Mouse (Mus musculus): ENCODE measurements around the gene Mark2. TPM values are rescaled to one million over a fixed set of nuclear protein-coding genes. Genes with fewer than 3 reads are reported as not detected.
A peak's percentile ranks its signal among the peaks of the same experiment; 100 is the strongest.

Gene Mark2
- polyA plus RNA-seq, 1 experiment: 33.7 TPM

GRCm38 (mm10) chr19:7302493-7302797 lies 39.2 kb downstream of the Mark2 start:
- TF ChIP-seq MYOD1 (IDR thresholded peaks at IDR 0.05; ENCODE audit: control insufficient read depth in 1 of 3, insufficient read length in 2 of 3, low read depth in 2 of 3) (no peak), TCF3 (IDR thresholded peaks at IDR 0.05; ENCODE audit: insufficient read length, low read depth) (no peak)
- no peaks in the 10 kb centered on the region for H3K36me3 ChIP-seq (ENCODE audit: control insufficient read depth, insufficient read depth)
- H3K79me2 ChIP-seq (ENCODE audit: control insufficient read depth, insufficient read depth): peaks cover 56% of the 10 kb centered on the region

GRCm38 (mm10) chr19:7301647-7302492 lies 39.8 kb downstream of the Mark2 start:
- H3K4me3 ChIP-seq: no peak overlapping the region
- TF ChIP-seq USF1 (IDR thresholded peaks at IDR 0.05; ENCODE audit: low read depth): no peak
- no peak for TF ChIP-seq POLR2AphosphoS2 (IDR thresholded peaks at IDR 0.05; ENCODE audit: insufficient read length, low read depth)
- no peak for TF ChIP-seq POLR2A (IDR thresholded peaks at IDR 0.05; ENCODE audit: insufficient read length, low read depth)
- TF ChIP-seq TCF12 (IDR thresholded peaks at IDR 0.05; ENCODE audit: insufficient read depth, poor library complexity, severe bottlenecking): no peak
- TF ChIP-seq MAX (IDR thresholded peaks at IDR 0.05; ENCODE audit: low read depth): no peak
- TF ChIP-seq CEBPB (IDR thresholded peaks at IDR 0.05; ENCODE audit: insufficient read depth, poor library complexity, severe bottlenecking): no peak
- no peak for TF ChIP-seq E2F4 (IDR thresholded peaks at IDR 0.05; ENCODE audit: insufficient read depth)
- TF ChIP-seq MYOD1 (IDR thresholded peaks at IDR 0.05; ENCODE audit: control insufficient read depth in 1 of 3, insufficient read length in 2 of 3, low read depth in 2 of 3): no peak
- no peak for TF ChIP-seq MYOG (IDR thresholded peaks at IDR 0.05; ENCODE audit: control insufficient read depth in 1 of 3, insufficient read depth in 1 of 3, insufficient read length in 2 of 3, low read depth in 2 of 3)
- TF ChIP-seq TCF3 (IDR thresholded peaks at IDR 0.05; ENCODE audit: insufficient read length, low read depth): no peak
- TF ChIP-seq REST (IDR thresholded peaks at IDR 0.05; ENCODE audit: insufficient read depth, insufficient read length): no peak
- no peak for TF ChIP-seq SRF (IDR thresholded peaks at IDR 0.05; ENCODE audit: control insufficient read depth, insufficient read length, low read depth)

More at GRCm38 (mm10) chr19:7302493-7302797, 39.2 kb downstream of the Mark2 start:
- no peaks in the 10 kb centered on the region for H3K27me3 ChIP-seq (ENCODE audit: control insufficient read depth, insufficient read depth, insufficient read length)
- H3K4me3 ChIP-seq: no peak overlapping the region
- no peak overlapping the region for H3ac ChIP-seq (ENCODE audit: control insufficient read depth, insufficient read length)
- peak overlapping the region; percentile 73 for H3K4me2 ChIP-seq (ENCODE audit: low read depth)

GRCm38 (mm10) chr19:7300078-7300477 lies 41.6 kb downstream of the Mark2 start:
- Histone ChIP-seq H3K27me3 (ENCODE audit: control insufficient read depth, insufficient read depth, insufficient read length) (no peaks in the 10 kb centered on the region), H3K4me3 (no peak overlapping the region), H3K4me2 (ENCODE audit: low read depth) (no peak overlapping the region), H3K79me2 (ENCODE audit: control insufficient read depth, insufficient read depth) (peaks cover 62% of the 10 kb centered on the region), H3K36me3 (ENCODE audit: control insufficient read depth, insufficient read depth) (no peaks in the 10 kb centered on the region), H3ac (ENCODE audit: control insufficient read depth, insufficient read length) (no peak overlapping the region)
- no peak for TF ChIP-seq USF1 (IDR thresholded peaks at IDR 0.05; ENCODE audit: low read depth)
- no peak for TF ChIP-seq POLR2A (IDR thresholded peaks at IDR 0.05; ENCODE audit: insufficient read length, low read depth)
- TF ChIP-seq SRF (IDR thresholded peaks at IDR 0.05; ENCODE audit: control insufficient read depth, insufficient read length, low read depth): no peak
- no peak for TF ChIP-seq MAX (IDR thresholded peaks at IDR 0.05; ENCODE audit: low read depth)
- TF ChIP-seq CEBPB (IDR thresholded peaks at IDR 0.05; ENCODE audit: insufficient read depth, poor library complexity, severe bottlenecking): no peak
- TF ChIP-seq MYOD1 (IDR thresholded peaks at IDR 0.05; ENCODE audit: control insufficient read depth in 1 of 3, insufficient read length in 2 of 3, low read depth in 2 of 3): no peak
- no peak for TF ChIP-seq TCF12 (IDR thresholded peaks at IDR 0.05; ENCODE audit: insufficient read depth, poor library complexity, severe bottlenecking)

More at GRCm38 (mm10) chr19:7301647-7302492, 39.8 kb downstream of the Mark2 start:
- Histone ChIP-seq H3K27me3 (ENCODE audit: control insufficient read depth, insufficient read depth, insufficient read length) (no peaks in the 10 kb centered on the region), H3ac (ENCODE audit: control insufficient read depth, insufficient read length) (no peak overlapping the region), H3K79me2 (ENCODE audit: control insufficient read depth, insufficient read depth) (peaks cover 60% of the 10 kb centered on the region), H3K36me3 (ENCODE audit: control insufficient read depth, insufficient read depth) (no peaks in the 10 kb centered on the region), H3K4me2 (ENCODE audit: low read depth) (peak overlapping the region; percentile 73)

DNA sequence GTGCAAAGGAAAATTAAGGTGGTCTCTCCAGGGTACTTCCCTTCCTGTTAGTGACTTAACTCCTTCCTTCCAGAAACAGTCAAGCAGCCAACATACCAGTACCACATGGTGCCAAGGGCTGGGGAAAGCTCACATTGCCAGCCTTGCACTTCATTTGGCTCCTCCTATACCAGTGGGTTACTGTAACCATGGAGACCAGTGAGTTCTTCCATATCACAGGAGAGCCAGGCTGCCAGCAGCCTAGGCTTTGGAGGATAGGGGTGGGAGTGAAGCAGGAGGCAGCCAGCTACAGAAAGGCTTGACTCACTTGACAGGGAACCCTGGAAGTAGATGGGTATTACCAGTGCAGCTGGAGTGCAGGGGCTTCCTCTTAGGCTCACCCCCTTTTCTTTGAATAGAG lies 42.6 kb downstream of the Mark2 start:
- H3K4me2 ChIP-seq (ENCODE audit: low read depth): no peak overlapping the region
- no peaks in the 10 kb centered on the region for H3K36me3 ChIP-seq (ENCODE audit: control insufficient read depth, insufficient read depth)
- TF ChIP-seq CEBPB (IDR thresholded peaks at IDR 0.05; ENCODE audit: insufficient read depth, poor library complexity, severe bottlenecking) (no peak), MAX (IDR thresholded peaks at IDR 0.05; ENCODE audit: low read depth) (no peak), USF1 (IDR thresholded peaks at IDR 0.05; ENCODE audit: low read depth) (no peak), MYOD1 (IDR thresholded peaks at IDR 0.05; ENCODE audit: control insufficient read depth in 1 of 3, insufficient read length in 2 of 3, low read depth in 2 of 3) (no peak), E2F4 (IDR thresholded peaks at IDR 0.05; ENCODE audit: insufficient read depth) (no peak), TCF12 (IDR thresholded peaks at IDR 0.05; ENCODE audit: insufficient read depth, poor library complexity, severe bottlenecking) (no peak), POLR2A (IDR thresholded peaks at IDR 0.05; ENCODE audit: insufficient read length, low read depth) (no peak), MYOG (IDR thresholded peaks at IDR 0.05; ENCODE audit: control insufficient read depth in 1 of 3, insufficient read depth in 1 of 3, insufficient read length in 2 of 3, low read depth in 2 of 3) (no peak), POLR2AphosphoS2 (IDR thresholded peaks at IDR 0.05; ENCODE audit: insufficient read length, low read depth) (no peak), REST (IDR thresholded peaks at IDR 0.05; ENCODE audit: insufficient read depth, insufficient read length) (no peak), SRF (IDR thresholded peaks at IDR 0.05; ENCODE audit: control insufficient read depth, insufficient read length, low read depth) (no peak), TCF3 (IDR thresholded peaks at IDR 0.05; ENCODE audit: insufficient read length, low read depth) (no peak)
- no peak overlapping the region for H3ac ChIP-seq (ENCODE audit: control insufficient read depth, insufficient read length)
- no peaks in the 10 kb centered on the region for H3K27me3 ChIP-seq (ENCODE audit: control insufficient read depth, insufficient read depth, insufficient read length)
- H3K79me2 ChIP-seq (ENCODE audit: control insufficient read depth, insufficient read depth): peaks cover 65% of the 10 kb centered on the region
- H3K4me3 ChIP-seq: no peak overlapping the region

- H3K4me3 ChIP-seq: no peak overlapping the region
- TF ChIP-seq USF1 (IDR thresholded peaks at IDR 0.05; ENCODE audit: low read depth) (no peak), POLR2AphosphoS2 (IDR thresholded peaks at IDR 0.05; ENCODE audit: insufficient read length, low read depth) (no peak), MYOD1 (IDR thresholded peaks at IDR 0.05; ENCODE audit: control insufficient read depth in 1 of 3, insufficient read length in 2 of 3, low read depth in 2 of 3) (no peak), SRF (IDR thresholded peaks at IDR 0.05; ENCODE audit: control insufficient read depth, insufficient read length, low read depth) (no peak), REST (IDR thresholded peaks at IDR 0.05; ENCODE audit: insufficient read depth, insufficient read length) (no peak), POLR2A (IDR thresholded peaks at IDR 0.05; ENCODE audit: insufficient read length, low read depth) (no peak), E2F4 (IDR thresholded peaks at IDR 0.05; ENCODE audit: insufficient read depth) (no peak), TCF12 (IDR thresholded peaks at IDR 0.05; ENCODE audit: insufficient read depth, poor library complexity, severe bottlenecking) (no peak), MYOG (IDR thresholded peaks at IDR 0.05; ENCODE audit: control insufficient read depth in 1 of 3, insufficient read depth in 1 of 3, insufficient read length in 2 of 3, low read depth in 2 of 3) (no peak)
Observed at GRCm38 (mm10) chr19:7295959-7296358, 45.7 kb downstream of the Mark2 start.

More at GRCm38 (mm10) chr19:7295959-7296358, 45.7 kb downstream of the Mark2 start:
- peaks cover 62% of the 10 kb centered on the region for H3K79me2 ChIP-seq (ENCODE audit: control insufficient read depth, insufficient read depth)
- no peak overlapping the region for H3K4me2 ChIP-seq (ENCODE audit: low read depth)
- H3K27me3 ChIP-seq (ENCODE audit: control insufficient read depth, insufficient read depth, insufficient read length): no peaks in the 10 kb centered on the region
- H3K36me3 ChIP-seq (ENCODE audit: control insufficient read depth, insufficient read depth): no peaks in the 10 kb centered on the region
- no peak overlapping the region for H3ac ChIP-seq (ENCODE audit: control insufficient read depth, insufficient read length)

All from myocyte (in vitro differentiated cells).